Mouse (Mus musculus) common myeloid progenitor, adult 5-6 weeks (primary cell): ENCODE results near the gene Slc13a1. TPM values are rescaled to one million over a fixed set of nuclear protein-coding genes. Genes with fewer than 3 reads are reported as not detected.
A peak's percentile ranks its signal among the peaks of the same experiment; 100 is the strongest.
"Not testable (repeated sequence)": the region's sequence is repeated elsewhere in the genome, so short reads cannot be mapped to it uniquely, and the experiment has no call there.

Experiments
- ATAC-seq: replicated peaks from 2 replicates; pipeline ENCODE4 v1.8.0; 2016; ENCODE audit warnings: low read depth, mild to moderate bottlenecking, moderate TSS enrichment, inconsistent platforms; ENCODE audit not compliant: poor library complexity, severe bottlenecking
- total RNA-seq: library from RNA; stranded (forward); fragments of 200-1000, 187-1606 nt; gene quantifications from 2 replicates; pipeline ENCODE4 v1.2.3, GENCODE M21; 2017

The Slc13a1 gene
- total RNA-seq: not detected in 2 replicates

- ATAC-seq: no peak
These were observed at the start of gene Slc13a1 for GRCm38 (mm10) chr6:24167734-24168327. Gene Slc13a1 (minus strand): TSS chr6:24168092.

- ATAC-seq: no peak
These were observed 40.0 kb upstream of the Slc13a1 start for GRCm38 (mm10) chr6:24207866-24208265.

GRCm38 (mm10) chr6:24202226-24202625, 34.3 kb upstream of the Slc13a1 start:
- no peak for ATAC-seq

- ATAC-seq: no peak
These were observed 33.0 kb upstream of the Slc13a1 start for GRCm38 (mm10) chr6:24200644-24201484.

GRCm38 (mm10) chr6:24197501-24198195, 29.8 kb upstream of the Slc13a1 start:
- ATAC-seq: not testable (repeated sequence)

- not testable (repeated sequence) for ATAC-seq
These were observed 28.5 kb upstream of the Slc13a1 start for GRCm38 (mm10) chr6:24196406-24196805.

- ATAC-seq: no peak
These were observed 15.5 kb upstream of the Slc13a1 start for GRCm38 (mm10) chr6:24183439-24183838.

- no peak for ATAC-seq
These were observed 7.5 kb upstream of the Slc13a1 start for GRCm38 (mm10) chr6:24175393-24175792.

GRCm38 (mm10) chr6:24173951-24174350, 6.1 kb upstream of the Slc13a1 start:
- no peak for ATAC-seq

GRCm38 (mm10) chr6:24172736-24173135, 4.8 kb upstream of the Slc13a1 start:
- no peak for ATAC-seq

GRCm38 (mm10) chr6:24166772-24167171, 1.1 kb downstream of the Slc13a1 start:
- ATAC-seq: peak; percentile 98

GRCm38 (mm10) chr6:24165249-24165648, 2.6 kb downstream of the Slc13a1 start:
- ATAC-seq: no peak

GRCm38 (mm10) chr6:24159795-24160194, 8.1 kb downstream of the Slc13a1 start:
- peak; percentile 89 for ATAC-seq

GRCm38 (mm10) chr6:24154901-24155300, 13.0 kb downstream of the Slc13a1 start:
- ATAC-seq: no peak

- no peak for ATAC-seq
These were observed 34.9 kb downstream of the Slc13a1 start for GRCm38 (mm10) chr6:24132951-24133350.

- ATAC-seq: no peak
These were observed 45.3 kb downstream of the Slc13a1 start for GRCm38 (mm10) chr6:24122632-24123031.

- no peak for ATAC-seq
These were observed 56.3 kb downstream of the Slc13a1 start for GRCm38 (mm10) chr6:24111614-24112013.

GRCm38 (mm10) chr6:24108471-24108870, 59.4 kb downstream of the Slc13a1 start:
- no peak for ATAC-seq

- ATAC-seq: no peak
These were observed 61.7 kb downstream of the Slc13a1 start for GRCm38 (mm10) chr6:24106157-24106556.

- ATAC-seq: no peak
These were observed 62.2 kb downstream of the Slc13a1 start for GRCm38 (mm10) chr6:24105681-24106080.

- no peak for ATAC-seq
These were observed 66.6 kb downstream of the Slc13a1 start for GRCm38 (mm10) chr6:24101281-24101680.
